Mouse (Mus musculus) duodenum, adult 2 months (tissue): ENCODE data around the gene Lefty2. TPM values are rescaled to one million over a fixed set of nuclear protein-coding genes. Genes with fewer than 3 reads are reported as not detected.

ENCODE experiments used
- polyA plus RNA-seq: library from polyadenylated mRNA; depleted of rRNA; stranded (reverse); fragments of >200 nt; gene quantifications from 2 replicates; pipeline ENCODE4 v1.2.3, GENCODE M21; 2012; ENCODE audit warnings: low replicate concordance; rRNA removed

Gene Lefty2
- polyA plus RNA-seq, result not detected in 2 replicates

GRCm38 (mm10) chr1:180892808-180893207 is at the start of gene Lefty2:
Gene Lefty2 (plus strand): TSS chr1:180893108.

GRCm38 (mm10) chr1:180850316-180851270 is 42.3 kb upstream of the Lefty2 start, which contains the start of gene Sde2:
Gene Sde2 (plus strand): TSS chr1:180851127.

GRCm38 (mm10) chr1:180904039-180904814 is 11.3 kb downstream of the Lefty2 start, which contains the start of gene Pycr2:
Gene Pycr2 (plus strand): TSS chr1:180904293.

GRCm38 (mm10) chr1:180934467-180935419 is 41.8 kb downstream of the Lefty2 start, which contains the start of gene Lefty1:
Gene Lefty1 (plus strand): TSS chr1:180935022.

GRCm38 (mm10) chr1:180942166-180943031 is 49.5 kb downstream of the Lefty2 start, which contains the start of gene Tmem63a:
Gene Tmem63a (plus strand): TSS chr1:180942344.

Other genes starting within 250 kb of the Lefty2 start
- gene Mixl1, start 196.1 kb upstream of the Lefty2 start, polyA plus RNA-seq, result not detected in 2 replicates
- gene Acbd3, start 167.1 kb upstream of the Lefty2 start, polyA plus RNA-seq, result 5.5 and 6.4 TPM in 2 replicates
- gene H3f3a, start 79.2 kb upstream of the Lefty2 start, polyA plus RNA-seq, result 83.1 TPM in 2 replicates
- gene Sde2, start 42.0 kb upstream of the Lefty2 start, polyA plus RNA-seq, result 1.9 and 2.2 TPM in 2 replicates
- 28.4 and 32.0 TPM in 2 replicates for gene Pycr2, start 11.2 kb downstream of the Lefty2 start, polyA plus RNA-seq
- gene Lefty1, start 41.9 kb downstream of the Lefty2 start, polyA plus RNA-seq, result 4.3 and 5.2 TPM in 2 replicates
- 16.7 and 35.3 TPM in 2 replicates for gene Tmem63a, start 49.2 kb downstream of the Lefty2 start, polyA plus RNA-seq
- gene Ephx1, start 127.8 kb downstream of the Lefty2 start, polyA plus RNA-seq, result 11.5 and 41.9 TPM in 2 replicates
- not detected in 2 replicates for gene 9130409I23Rik, start 158.1 kb downstream of the Lefty2 start, polyA plus RNA-seq